Mouse (Mus musculus) olfactory bulb, adult 2 months (tissue): ENCODE measurements around the gene Zdhhc12. TPM values are rescaled to one million over a fixed set of nuclear protein-coding genes. Genes with fewer than 3 reads are reported as not detected.
A peak's percentile ranks its signal among the peaks of the same experiment; 100 is the strongest.

ENCODE experiments used
- H3K27ac ChIP-seq: fragments of 200-500 bp; 2 replicates; pipeline ENCODE4 v1.5.1; 2012; ENCODE audit warnings: low read depth, low read length; ENCODE audit not compliant: insufficient read depth
- H3K4me1 ChIP-seq: fragments of 200-500 bp; 2 replicates; pipeline ENCODE4 v1.6.1; 2012; ENCODE audit warnings: low read length; ENCODE audit not compliant: control insufficient read depth, insufficient read depth
- H3K4me3 ChIP-seq: fragments of 200-500 bp; 2 replicates; pipeline ENCODE4 v1.5.1; 2012; ENCODE audit warnings: mild to moderate bottlenecking, low read depth, low read length, moderate library complexity; ENCODE audit not compliant: insufficient read depth
- CTCF ChIP-seq: fragments of 200-500 bp; IDR thresholded peaks from 2 replicates; pipeline ENCODE4 v1.5.1; 2012; ENCODE audit warnings: low read depth, mild to moderate bottlenecking, low read length, moderate library complexity; ENCODE audit not compliant: insufficient read depth
- POLR2A ChIP-seq: fragments of 200-500 bp; IDR thresholded peaks from 2 replicates; pipeline ENCODE4 v1.6.1; 2012; ENCODE audit warnings: mild to moderate bottlenecking, low read depth, low read length, moderate library complexity; ENCODE audit not compliant: insufficient read depth
- WGBS: fragments of 180-500 bp; shearing (Covaris S2); methylation state at CpG from one replicate; pipeline ENCODE4 v1.1.7; 2018; 5-methylcytosine and 5-hydroxymethylcytosine counted together
- polyA plus RNA-seq: library from polyadenylated mRNA; stranded (reverse); fragments of >200 nt; gene quantifications from 2 replicates; pipeline ENCODE4 v1.2.4, GENCODE M21; 2012; ENCODE audit warnings: low replicate concordance; ENCODE audit not compliant: missing spikeins, insufficient read depth, insufficient read length

Gene Zdhhc12
- polyA plus RNA-seq, 1 experiment: not detected

- Histone ChIP-seq H3K4me3 (no peak overlapping the region), H3K27ac (no peak overlapping the region), H3K4me1 (no peaks in the 10 kb centered on the region)
- WGBS: 94% methylated on average over 4 of the region's 4 CpGs
- no peak for TF ChIP-seq POLR2A
- TF ChIP-seq CTCF: no peak
These were observed 14.8 kb upstream of the Zdhhc12 start for GRCm38 (mm10) chr2:30108260-30108659.

- 96% methylated on average over 5 of the region's 5 CpGs for WGBS
- no peak overlapping the region for H3K4me3 ChIP-seq
- TF ChIP-seq CTCF (no peak), POLR2A (no peak)
- no peaks in the 10 kb centered on the region for H3K4me1 ChIP-seq
- no peak overlapping the region for H3K27ac ChIP-seq
These were observed 14.2 kb upstream of the Zdhhc12 start for GRCm38 (mm10) chr2:30107646-30108045.

- Histone ChIP-seq H3K4me1 (no peaks in the 10 kb centered on the region), H3K4me3 (no peak overlapping the region), H3K27ac (no peak overlapping the region)
- no peak for TF ChIP-seq POLR2A
- no peak for TF ChIP-seq CTCF
These were observed 12.9 kb upstream of the Zdhhc12 start for GRCm38 (mm10) chr2:30106364-30106763.

GRCm38 (mm10) chr2:30100214-30100613, 6.8 kb upstream of the Zdhhc12 start:
- Histone ChIP-seq H3K27ac (no peak overlapping the region), H3K4me1 (no peaks in the 10 kb centered on the region), H3K4me3 (no peak overlapping the region)
- 70% methylated on average over 4 of the region's 4 CpGs for WGBS
- no peak for TF ChIP-seq CTCF
- no peak for TF ChIP-seq POLR2A

- Histone ChIP-seq H3K27ac (no peak overlapping the region), H3K4me3 (no peak overlapping the region), H3K4me1 (peaks cover 7% of the 10 kb centered on the region)
- TF ChIP-seq CTCF (no peak), POLR2A (no peak)
- 84% methylated on average over 2 of the region's 2 CpGs for WGBS
These were observed 2.6 kb upstream of the Zdhhc12 start for GRCm38 (mm10) chr2:30095882-30096527.

GRCm38 (mm10) chr2:30094208-30094588, 750 bp upstream of the Zdhhc12 start:
- WGBS: 3% methylated on average over 13 of the region's 13 CpGs
- TF ChIP-seq POLR2A (no peak), CTCF (no peak)
- H3K27ac ChIP-seq: no peak overlapping the region

GRCm38 (mm10) chr2:30092280-30092918, 1.0 kb downstream of the Zdhhc12 start:
- Histone ChIP-seq H3K4me3 (no peak overlapping the region), H3K27ac (no peak overlapping the region), H3K4me1 (peaks cover 7% of the 10 kb centered on the region)
- 60% methylated on average over 6 of the region's 6 CpGs for WGBS
- TF ChIP-seq CTCF (no peak; the same call in 1 of the 2 replicates), POLR2A (no peak)

More at GRCm38 (mm10) chr2:30094208-30094588, 750 bp upstream of the Zdhhc12 start:
- Histone ChIP-seq H3K4me1 (peaks cover 7% of the 10 kb centered on the region), H3K4me3 (peak overlapping the region; percentile 51)

GRCm38 (mm10) chr2:30091521-30091920, 1.9 kb downstream of the Zdhhc12 start:
- H3K4me1 ChIP-seq: peaks cover 7% of the 10 kb centered on the region
- TF ChIP-seq CTCF: no peak
- no peak for TF ChIP-seq POLR2A
- 94% methylated on average over 12 of the region's 12 CpGs for WGBS
- no peak overlapping the region for H3K4me3 ChIP-seq
- no peak overlapping the region for H3K27ac ChIP-seq

- whole genome bisulfite sequencing: 88% methylated on average over 4 of the region's 4 CpGs
- no peak overlapping the region for H3K27ac ChIP-seq
- peaks cover 4% of the 10 kb centered on the region; the same call in 1 of the 2 replicates for H3K4me1 ChIP-seq
- H3K4me3 ChIP-seq: no peak overlapping the region
- TF ChIP-seq POLR2A (no peak), CTCF (no peak)
These were observed 6.1 kb downstream of the Zdhhc12 start for GRCm38 (mm10) chr2:30087310-30087709.

GRCm38 (mm10) chr2:30084632-30085031, 8.8 kb downstream of the Zdhhc12 start:
- H3K4me1 ChIP-seq: peaks cover 4% of the 10 kb centered on the region; the same call in 1 of the 2 replicates
- no peak overlapping the region for H3K27ac ChIP-seq
- 29% methylated on average over 12 of the region's 12 CpGs for WGBS
- H3K4me3 ChIP-seq: no peak overlapping the region
- no peak for TF ChIP-seq POLR2A
- no peak for TF ChIP-seq CTCF
